Mouse (Mus musculus) liver, embryonic 16.5 days (tissue): ENCODE measurements around the gene Tmem263. TPM values are rescaled to one million over a fixed set of nuclear protein-coding genes. Genes with fewer than 3 reads are reported as not detected.

Source experiments
- ATAC-seq: fragments of 200-750 bp; cut with Nextera tagmentation; 2 replicates; pipeline ENCODE4 v1.8.0; 2017; ENCODE audit warnings: low read depth, mild to moderate bottlenecking, moderate number of reproducible peaks, moderate library complexity
- H3K27ac ChIP-seq: fragments of 300-500 bp; sonication (generic); 2 replicates; pipeline ENCODE4 v1.5.1; 2014; ENCODE audit warnings: mild to moderate bottlenecking, low read length
- H3K27me3 ChIP-seq: fragments of 300-500 bp; sonication (generic); 2 replicates; pipeline ENCODE4 v1.6.1; 2014; ENCODE audit warnings: low read depth, low read length, mixed read lengths; ENCODE audit not compliant: control insufficient read depth, insufficient read depth
- H3K36me3 ChIP-seq: fragments of 300-500 bp; sonication (generic); 2 replicates; pipeline ENCODE4 v1.6.1; 2014; ENCODE audit warnings: mild to moderate bottlenecking; ENCODE audit not compliant: control insufficient read depth, insufficient read depth
- H3K4me1 ChIP-seq: fragments of 300-500 bp; sonication (generic); 2 replicates; pipeline ENCODE4 v1.6.1; 2014; ENCODE audit warnings: low read depth, low read length, mixed read lengths; ENCODE audit not compliant: control insufficient read depth
- H3K4me2 ChIP-seq: fragments of 300-500 bp; sonication (generic); 2 replicates; pipeline ENCODE4 v1.6.1; 2014; ENCODE audit warnings: low read depth, low read length, mixed read lengths
- H3K4me3 ChIP-seq: fragments of 300-500 bp; sonication (generic); 2 replicates; pipeline ENCODE4 v1.5.1; 2014; ENCODE audit warnings: low read depth, mild to moderate bottlenecking, low read length
- H3K9ac ChIP-seq: fragments of 300-500 bp; sonication (generic); 2 replicates; pipeline ENCODE4 v1.6.1; 2014; ENCODE audit warnings: low read depth, low read length
- H3K9me3 ChIP-seq: fragments of 300-500 bp; sonication (generic); replicated peaks from 2 replicates; pipeline ENCODE4 v1.6.1; 2016; ENCODE audit warnings: low read length; ENCODE audit not compliant: control insufficient read depth
- WGBS: fragments of 180-500 bp; shearing (Covaris S2); extraction: QIAGEN DNeasy Blood & Tissue Kit; methylation state at CpG from one replicate; pipeline ENCODE4 v1.1.7; 2014; ENCODE audit not compliant: insufficient replicate concordance; 5-methylcytosine and 5-hydroxymethylcytosine counted together
- polyA plus RNA-seq: library from polyadenylated mRNA; unstranded; fragments of >200 nt; fragmentation: Nextera tagmentation; extraction: Ambion mirVana; gene quantifications from 2 replicates; pipeline ENCODE4 v1.2.1, GENCODE M21; 2015

Gene Tmem263
- polyA plus RNA-seq, 1 experiment from 2014 or later = 16.7 TPM

DNA sequence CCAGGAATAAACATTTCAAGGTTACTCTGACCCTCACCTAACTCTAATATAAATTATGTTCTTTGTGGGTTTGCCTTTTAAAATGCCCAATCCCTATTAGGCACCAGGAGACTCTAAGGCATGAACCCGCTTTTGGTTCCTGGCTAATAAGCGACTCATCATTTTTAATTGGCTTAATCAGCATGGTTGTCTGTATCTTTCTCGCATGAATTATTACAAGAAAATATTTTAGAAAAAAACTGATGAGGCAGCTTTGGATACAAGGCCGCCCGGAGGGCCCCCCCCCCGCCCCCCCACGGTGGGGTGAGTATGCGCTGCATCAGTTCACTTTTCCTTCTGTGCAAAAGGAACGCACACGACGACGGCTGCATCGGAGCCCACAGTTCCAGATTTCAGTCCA, 62.4 kb downstream of the Tmem263 start:
- Histone ChIP-seq H3K27me3 (no peaks in the 10 kb centered on the region), H3K4me3 (no peak overlapping the region), H3K4me1 (no peaks in the 10 kb centered on the region), H3K27ac (no peak overlapping the region), H3K36me3 (no peaks in the 10 kb centered on the region), H3K4me2 (no peak overlapping the region), H3K9me3 (no peaks in the 10 kb centered on the region), H3K9ac (no peak overlapping the region)
- no peak for ATAC-seq
- WGBS = 84% methylated on average over 13 of the region's 13 CpGs

GRCm38 (mm10) chr10:85165306-85165705, 62.9 kb downstream of the Tmem263 start:
- no peak for ATAC-seq
- H3K27me3 ChIP-seq = no peaks in the 10 kb centered on the region
- H3K9ac ChIP-seq = no peak overlapping the region
- H3K4me1 ChIP-seq = no peaks in the 10 kb centered on the region
- H3K36me3 ChIP-seq = no peaks in the 10 kb centered on the region
- no peak overlapping the region for H3K27ac ChIP-seq
- H3K4me2 ChIP-seq = no peak overlapping the region
- 73% methylated on average over 5 of the region's 5 CpGs for WGBS
- no peaks in the 10 kb centered on the region for H3K9me3 ChIP-seq
- H3K4me3 ChIP-seq = no peak overlapping the region

Other genes starting within 250 kb of the Tmem263 start
- 3.0 and 3.2 TPM in 2 replicates for gene Ric8b, start 185.0 kb upstream of the Tmem263 start, polyA plus RNA-seq
- 0.20 and 0.21 TPM in 2 replicates for gene Fhl4, start 132 bp upstream of the Tmem263 start, polyA plus RNA-seq
- 3.2 and 4.0 TPM in 2 replicates for gene Mterf2, start 25.4 kb downstream of the Tmem263 start, polyA plus RNA-seq
- gene Cry1, start 82.4 kb downstream of the Tmem263 start, polyA plus RNA-seq = 5.7 and 6.0 TPM in 2 replicates